Mouse (Mus musculus) lung, embryonic 15.5 days (tissue): ENCODE measurements around the gene Rab38. TPM values are rescaled to one million over a fixed set of nuclear protein-coding genes. Genes with fewer than 3 reads are reported as not detected.
A peak's percentile ranks its signal among the peaks of the same experiment; 100 is the strongest.

Experiments
- ATAC-seq: fragments of 200-750 bp; cut with Nextera tagmentation; 2 replicates; pipeline ENCODE4 v1.8.0; 2017; ENCODE audit warnings: moderate number of reproducible peaks, borderline replicate concordance; ENCODE audit not compliant: low FRiP score, low TSS enrichment; ENCODE audit errors: extremely low read depth
- H3K27ac ChIP-seq: fragments of 300-500 bp; sonication (generic); 2 replicates; pipeline ENCODE4 v1.5.1; 2015; ENCODE audit warnings: moderate library complexity, mild to moderate bottlenecking, inconsistent platforms
- H3K27me3 ChIP-seq: fragments of 300-500 bp; sonication (generic); 2 replicates; pipeline ENCODE4 v1.6.1; 2015; ENCODE audit warnings: inconsistent platforms
- H3K36me3 ChIP-seq: fragments of 300-500 bp; sonication (generic); 2 replicates; pipeline ENCODE4 v1.6.1; 2015; ENCODE audit warnings: inconsistent platforms
- H3K4me1 ChIP-seq: fragments of 300-500 bp; sonication (generic); 2 replicates; pipeline ENCODE4 v1.6.1; 2015; ENCODE audit warnings: inconsistent platforms
- H3K4me2 ChIP-seq: fragments of 300-500 bp; sonication (generic); 2 replicates; pipeline ENCODE4 v1.6.1; 2015; ENCODE audit warnings: inconsistent platforms, mild to moderate bottlenecking, moderate library complexity
- H3K4me3 ChIP-seq: fragments of 300-500 bp; sonication (generic); 2 replicates; pipeline ENCODE4 v1.5.1; 2015; ENCODE audit warnings: mild to moderate bottlenecking, inconsistent platforms
- H3K9ac ChIP-seq: fragments of 300-500 bp; sonication (generic); 2 replicates; pipeline ENCODE4 v1.6.1; 2015; ENCODE audit warnings: inconsistent platforms
- H3K9me3 ChIP-seq: fragments of 300-500 bp; sonication (generic); 2 replicates; pipeline ENCODE4 v1.6.1; 2016; ENCODE audit warnings: inconsistent platforms
- WGBS: fragments of 180-500 bp; shearing (Covaris S2); methylation state at CpG from one replicate; pipeline ENCODE4 v1.1.7; 2015; 5-methylcytosine and 5-hydroxymethylcytosine counted together
- polyA plus RNA-seq: library from polyadenylated mRNA; unstranded; fragments of >200 nt; fragmentation: Nextera tagmentation; extraction: Ambion mirVana; gene quantifications from 2 replicates; pipeline ENCODE4 v1.2.1, GENCODE M21; 2015

The Rab38 gene
- polyA plus RNA-seq = 24.1 and 28.1 TPM in 2 replicates

GRCm38 (mm10) chr7:88429786-88430691 is at the start of gene Rab38:
TSS of gene Rab38 (plus strand) at chr7:88430273.
- under 1% methylated on average over 35 of the region's 35 CpGs for WGBS
- peak within 1 kb of the TSS; percentile 82 for H3K27ac ChIP-seq
- peak; percentile 98 for ATAC-seq

GRCm38 (mm10) chr7:88394568-88394967 is 35.5 kb upstream of the Rab38 start:
- 76% methylated on average over 1 of the region's 1 CpGs for WGBS
- no peak overlapping the region for H3K4me2 ChIP-seq
- no peaks in the 10 kb centered on the region for H3K4me1 ChIP-seq
- no peak overlapping the region for H3K9ac ChIP-seq
- no peak overlapping the region for H3K4me3 ChIP-seq
- H3K27me3 ChIP-seq = no peaks in the 10 kb centered on the region
- ATAC-seq = no peak
- no peaks in the 10 kb centered on the region for H3K36me3 ChIP-seq
- H3K27ac ChIP-seq = no peak overlapping the region
- H3K9me3 ChIP-seq = no peaks in the 10 kb centered on the region

More at GRCm38 (mm10) chr7:88429786-88430691, at the start of gene Rab38:
- peak within 1 kb of the TSS; percentile 85 for H3K4me2 ChIP-seq
- no peaks in the 10 kb centered on the region for H3K9me3 ChIP-seq
- peak within 1 kb of the TSS; percentile 48 for H3K9ac ChIP-seq
- no peaks in the 10 kb centered on the region for H3K27me3 ChIP-seq
- H3K4me1 ChIP-seq = no peaks in the 10 kb centered on the region
- no peaks in the 10 kb centered on the region for H3K36me3 ChIP-seq
- H3K4me3 ChIP-seq = peak within 1 kb of the TSS; percentile 51

- WGBS = 9% methylated on average over 2 of the region's 2 CpGs
- no peak overlapping the region for H3K27ac ChIP-seq
- no peak overlapping the region for H3K4me3 ChIP-seq
- no peaks in the 10 kb centered on the region for H3K4me1 ChIP-seq
- no peaks in the 10 kb centered on the region for H3K36me3 ChIP-seq
- H3K4me2 ChIP-seq = no peak overlapping the region
- H3K9ac ChIP-seq = no peak overlapping the region
- H3K27me3 ChIP-seq = no peaks in the 10 kb centered on the region
- no peaks in the 10 kb centered on the region for H3K9me3 ChIP-seq
- ATAC-seq = no peak
Observed at GRCm38 (mm10) chr7:88395745-88396144, 34.3 kb upstream of the Rab38 start.

- Histone ChIP-seq H3K27ac (no peak overlapping the region), H3K36me3 (no peaks in the 10 kb centered on the region), H3K9me3 (no peaks in the 10 kb centered on the region), H3K27me3 (no peaks in the 10 kb centered on the region), H3K4me3 (no peak overlapping the region), H3K4me2 (no peak overlapping the region), H3K4me1 (no peaks in the 10 kb centered on the region), H3K9ac (no peak overlapping the region)
- no peak for ATAC-seq
- WGBS = 94% methylated on average over 1 of the region's 1 CpGs
Observed at GRCm38 (mm10) chr7:88405311-88405710, 24.8 kb upstream of the Rab38 start.

- 81% methylated on average over 2 of the region's 2 CpGs for WGBS
Observed at GRCm38 (mm10) chr7:88406466-88406865, 23.6 kb upstream of the Rab38 start.

GRCm38 (mm10) chr7:88421821-88422220 is 8.3 kb upstream of the Rab38 start:
- Histone ChIP-seq H3K36me3 (no peaks in the 10 kb centered on the region), H3K4me1 (no peaks in the 10 kb centered on the region), H3K9me3 (no peaks in the 10 kb centered on the region), H3K27me3 (no peaks in the 10 kb centered on the region), H3K27ac (no peak overlapping the region), H3K9ac (no peak overlapping the region), H3K4me3 (no peak overlapping the region), H3K4me2 (no peak overlapping the region)
- ATAC-seq = no peak

More at GRCm38 (mm10) chr7:88406466-88406865, 23.6 kb upstream of the Rab38 start:
- Histone ChIP-seq H3K4me1 (no peaks in the 10 kb centered on the region), H3K9me3 (no peaks in the 10 kb centered on the region), H3K4me3 (no peak overlapping the region), H3K4me2 (no peak overlapping the region), H3K36me3 (no peaks in the 10 kb centered on the region), H3K27me3 (no peaks in the 10 kb centered on the region), H3K27ac (no peak overlapping the region), H3K9ac (no peak overlapping the region)
- ATAC-seq = no peak

- no peak for ATAC-seq
- Histone ChIP-seq H3K27me3 (no peaks in the 10 kb centered on the region), H3K27ac (no peak overlapping the region), H3K36me3 (no peaks in the 10 kb centered on the region), H3K4me3 (no peak overlapping the region), H3K9ac (no peak overlapping the region), H3K4me2 (no peak overlapping the region), H3K9me3 (no peaks in the 10 kb centered on the region), H3K4me1 (no peaks in the 10 kb centered on the region)
- WGBS = 55% methylated on average over 2 of the region's 2 CpGs
Observed at GRCm38 (mm10) chr7:88423889-88424288, 6.2 kb upstream of the Rab38 start.

GRCm38 (mm10) chr7:88425744-88426143 is 4.3 kb upstream of the Rab38 start:
- peak; percentile 28; the same call in 1 of the 2 replicates for ATAC-seq
- H3K4me2 ChIP-seq = no peak overlapping the region
- WGBS = 55% methylated on average over 3 of the region's 3 CpGs

GRCm38 (mm10) chr7:88427484-88427883 is 2.6 kb upstream of the Rab38 start:
- no peak for ATAC-seq
- WGBS = 76% methylated on average over 3 of the region's 3 CpGs
- H3K4me1 ChIP-seq = no peaks in the 10 kb centered on the region
- no peaks in the 10 kb centered on the region for H3K36me3 ChIP-seq
- no peak overlapping the region for H3K4me2 ChIP-seq
- H3K4me3 ChIP-seq = no peak overlapping the region
- no peaks in the 10 kb centered on the region for H3K9me3 ChIP-seq
- H3K9ac ChIP-seq = no peak overlapping the region
- H3K27me3 ChIP-seq = no peaks in the 10 kb centered on the region
- no peak overlapping the region for H3K27ac ChIP-seq

More at GRCm38 (mm10) chr7:88425744-88426143, 4.3 kb upstream of the Rab38 start:
- H3K4me1 ChIP-seq = no peaks in the 10 kb centered on the region
- no peaks in the 10 kb centered on the region for H3K36me3 ChIP-seq
- peak overlapping the region; percentile 39 for H3K27ac ChIP-seq
- no peak overlapping the region for H3K4me3 ChIP-seq
- no peak overlapping the region for H3K9ac ChIP-seq
- no peaks in the 10 kb centered on the region for H3K27me3 ChIP-seq
- H3K9me3 ChIP-seq = no peaks in the 10 kb centered on the region

- 4% methylated on average over 13 of the region's 13 CpGs for WGBS
- Histone ChIP-seq H3K27me3 (no peaks in the 10 kb centered on the region), H3K4me1 (no peaks in the 10 kb centered on the region), H3K9me3 (no peaks in the 10 kb centered on the region), H3K27ac (peak overlapping the region; percentile 82), H3K4me2 (peak overlapping the region; percentile 85), H3K36me3 (no peaks in the 10 kb centered on the region), H3K9ac (peak overlapping the region; percentile 48), H3K4me3 (peak overlapping the region; percentile 51)
- ATAC-seq = no peak
Observed at GRCm38 (mm10) chr7:88430692-88431084, 615 bp downstream of the Rab38 start.

- Histone ChIP-seq H3K27me3 (no peaks in the 10 kb centered on the region), H3K9ac (no peak overlapping the region), H3K4me1 (no peaks in the 10 kb centered on the region), H3K9me3 (no peaks in the 10 kb centered on the region), H3K36me3 (no peaks in the 10 kb centered on the region), H3K27ac (no peak overlapping the region), H3K4me2 (no peak overlapping the region), H3K4me3 (no peak overlapping the region)
- no peak for ATAC-seq
Observed at GRCm38 (mm10) chr7:88440301-88440700, 10.2 kb downstream of the Rab38 start.

- no peak for ATAC-seq
- no peaks in the 10 kb centered on the region for H3K27me3 ChIP-seq
- H3K9ac ChIP-seq = no peak overlapping the region
- no peaks in the 10 kb centered on the region for H3K36me3 ChIP-seq
- H3K9me3 ChIP-seq = no peaks in the 10 kb centered on the region
- H3K4me1 ChIP-seq = no peaks in the 10 kb centered on the region
- no peak overlapping the region for H3K4me3 ChIP-seq
- H3K27ac ChIP-seq = no peak overlapping the region
- no peak overlapping the region for H3K4me2 ChIP-seq
Observed at GRCm38 (mm10) chr7:88442649-88443048, 12.6 kb downstream of the Rab38 start.
